Mouse (Mus musculus) lung, adult 2 months (tissue): ENCODE measurements at regions not wholly inside any gene's neighbourhood (a gene's known extent, or its start where the extent isn't known, plus 50 kb on each side); places are given as distances from the start of the nearest gene placed in this dataset.

Experiments used
- CTCF ChIP-seq: fragments of 200-500 bp; IDR thresholded peaks from 2 replicates; pipeline ENCODE4 v1.5.1; 2011; ENCODE audit warnings: mild to moderate bottlenecking, low read length, control low read depth; ENCODE audit not compliant: insufficient read depth
- POLR2A ChIP-seq: fragments of 200-500 bp; IDR thresholded peaks from 2 replicates; pipeline ENCODE4 v1.6.1; 2011; ENCODE audit warnings: low read depth, mild to moderate bottlenecking, control low read depth, low read length, borderline replicate concordance; ENCODE audit errors: extremely low read depth

DNA sequence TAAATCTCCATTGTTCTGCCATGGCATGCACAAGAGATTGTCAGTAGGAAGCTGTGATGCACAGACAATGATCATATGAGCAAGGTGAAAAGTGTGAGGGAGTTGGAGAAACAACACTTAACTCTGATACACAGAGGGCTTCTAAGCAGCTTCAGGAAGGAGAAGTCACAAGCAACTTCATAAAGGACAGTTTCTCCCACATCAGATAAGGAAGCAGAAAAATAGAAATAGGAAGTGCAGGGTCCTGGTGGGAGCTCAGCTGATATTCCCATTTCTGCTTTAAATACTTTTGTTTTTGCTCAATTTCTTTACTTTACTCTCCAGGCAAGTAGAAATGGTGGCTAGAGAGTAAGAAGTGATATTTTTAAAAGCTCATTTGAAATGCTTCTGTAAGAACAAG is 98.9 kb downstream of the Kcnj2 start:
- TF ChIP-seq POLR2A (no peak), CTCF (no peak)
